Mouse (Mus musculus) adrenal gland, postnatal 4 days (tissue): ENCODE measurements around the gene Neu1. TPM values are rescaled to one million over a fixed set of nuclear protein-coding genes. Genes with fewer than 3 reads are reported as not detected.
A peak's percentile ranks its signal among the peaks of the same experiment; 100 is the strongest.
"Not testable (repeated sequence)": the region's sequence is repeated elsewhere in the genome, so short reads cannot be mapped to it uniquely, and the experiment has no call there.

ENCODE experiments used
- DNase-seq, 2 experiments: peaks; one replicate each; pipeline ENCODE4 v3.0.0; 2021 to 2022; ENCODE audit warnings: low spot score in 2 of 2, mixed read lengths in 2 of 2
- total RNA-seq, 2 experiments: library from RNA; stranded (reverse); gene quantifications; 2 replicates each; pipeline ENCODE4 v1.2.3; 2021

Neu1 gene
- total RNA-seq, 2 experiments from 2014 or later = 22.0 to 25.2 TPM

- DNase-seq = no peak
Measured at GRCm38 (mm10) chr17:34962125-34962524, 31.1 kb downstream of the Neu1 start.

GRCm38 (mm10) chr17:34962841-34963240 is 31.8 kb downstream of the Neu1 start:
- DNase-seq = no peak

DNA sequence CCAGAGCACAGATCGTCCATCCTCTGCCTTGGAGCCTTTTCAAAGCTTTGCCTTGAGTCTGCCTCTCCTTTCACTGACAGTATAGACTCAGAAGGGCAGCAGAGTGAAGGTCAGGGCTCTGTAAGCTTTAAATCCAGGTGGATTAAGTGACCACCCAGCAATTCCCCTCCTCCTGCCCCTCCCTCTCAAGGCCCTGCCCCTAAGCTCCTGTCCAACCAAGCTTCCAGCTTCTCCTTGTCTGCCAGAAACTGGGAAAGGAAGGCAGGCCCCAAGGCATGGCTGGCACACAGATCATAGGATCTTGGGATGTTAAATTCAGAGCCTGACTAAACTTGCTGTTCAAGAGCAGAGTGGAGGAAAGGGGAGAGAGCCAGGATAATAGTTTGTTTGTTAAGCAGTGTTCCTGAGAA is 33.6 kb downstream of the Neu1 start:
- no peak for DNase-seq

DNA sequence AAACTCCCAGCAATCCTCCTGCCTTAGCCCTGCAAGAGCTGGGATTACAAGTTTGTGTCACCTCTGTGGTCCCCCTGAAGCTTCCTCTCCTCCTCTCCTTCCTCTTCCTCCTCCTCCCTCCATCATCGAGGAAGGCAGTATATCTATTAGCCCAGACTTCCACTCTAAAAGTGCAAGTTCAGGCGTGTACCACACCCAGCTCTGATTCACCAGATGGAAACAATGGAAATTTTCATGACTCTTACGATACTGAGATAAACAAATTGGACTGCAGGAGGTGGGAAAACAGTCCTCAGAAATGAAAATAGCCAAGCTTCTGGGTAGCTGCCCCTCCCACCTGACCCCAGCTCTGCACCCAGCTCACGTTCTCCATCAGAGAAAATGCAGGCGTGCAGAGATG is 34.6 kb downstream of the Neu1 start:
- DNase-seq = no peak

- not testable (repeated sequence) for DNase-seq
Measured at GRCm38 (mm10) chr17:34969822-34970221, 38.8 kb downstream of the Neu1 start, which contains the start of gene Gm20481. TSS of gene Gm20481 (plus strand) at chr17:34969912.

DNA sequence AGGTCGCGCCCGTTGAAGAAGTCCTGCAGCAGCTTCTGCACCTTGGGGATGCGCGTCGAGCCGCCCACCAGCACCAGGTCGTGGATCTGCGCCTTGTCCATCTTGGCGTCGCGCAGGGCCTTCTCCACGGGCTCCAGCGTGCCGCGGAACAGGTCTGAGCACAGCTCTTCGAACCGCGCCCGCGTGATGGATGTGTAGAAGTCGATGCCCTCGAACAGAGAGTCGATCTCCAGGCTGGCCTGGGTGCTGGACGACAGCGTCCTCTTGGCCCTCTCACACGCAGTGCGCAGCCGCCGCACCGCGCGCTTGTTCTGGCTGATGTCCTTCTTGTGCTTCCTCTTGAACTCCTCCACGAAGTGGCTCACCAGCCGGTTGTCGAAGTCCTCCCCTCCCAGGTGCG is 39.8 kb downstream of the Neu1 start:
- DNase-seq = not testable (repeated sequence)

- not testable (repeated sequence) for DNase-seq
Measured at GRCm38 (mm10) chr17:34971694-34972068, 40.6 kb downstream of the Neu1 start.

GRCm38 (mm10) chr17:34972069-34972749 is 41.2 kb downstream of the Neu1 start, which contains the start of the genes Hspa1a and Hspa1l:
TSS of gene Hspa1a (minus strand) at chr17:34972156.
TSS of gene Hspa1l (plus strand) at chr17:34972703.
- DNase-seq = peak in 1 of 2 experiments; percentile 43

- no peak for DNase-seq
Measured at GRCm38 (mm10) chr17:34975581-34976492, 44.8 kb downstream of the Neu1 start.

GRCm38 (mm10) chr17:34977000-34977399 is 45.9 kb downstream of the Neu1 start:
- DNase-seq = no peak

- no peak for DNase-seq
Measured at GRCm38 (mm10) chr17:34978239-34978638, 47.2 kb downstream of the Neu1 start.

DNA sequence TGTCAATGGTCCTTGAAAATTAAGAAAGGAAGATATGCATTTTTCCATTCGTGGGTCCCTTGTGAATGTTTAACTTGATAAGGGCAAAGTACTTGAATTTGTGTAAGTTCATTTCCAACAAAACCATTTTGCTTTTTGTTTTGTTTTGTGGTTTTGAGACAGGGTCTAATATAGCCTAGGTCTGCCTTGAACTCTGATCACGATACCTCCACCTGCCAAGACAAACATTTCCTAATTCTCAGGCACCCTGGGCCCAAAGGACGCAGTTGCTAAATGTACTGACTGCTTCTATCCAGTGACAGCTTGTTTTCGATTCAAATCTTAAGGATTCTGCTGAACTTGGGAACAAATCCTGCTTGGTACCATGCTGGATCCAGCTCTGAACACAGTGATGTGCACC is 48.6 kb downstream of the Neu1 start:
- DNase-seq = no peak

DNA sequence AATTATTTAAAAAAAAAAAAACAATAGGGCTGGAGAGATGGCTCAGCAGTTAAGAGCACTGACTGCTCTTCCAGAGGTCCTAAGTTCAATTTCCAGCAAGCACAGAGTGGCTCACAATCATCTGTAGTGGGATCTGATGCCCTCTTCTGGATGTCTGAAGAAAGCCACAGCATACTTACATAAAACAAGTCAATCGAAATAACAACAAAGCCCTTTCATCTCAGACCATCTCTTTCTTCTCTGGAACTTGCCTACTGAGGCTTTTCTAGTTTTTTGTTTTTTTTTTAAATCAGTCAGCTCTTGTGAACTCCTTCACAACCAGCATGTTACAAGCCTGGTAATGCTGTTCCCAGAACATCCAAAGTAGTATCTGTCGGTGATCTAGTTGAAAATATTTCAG is 49.6 kb downstream of the Neu1 start:
- no peak for DNase-seq

DNA sequence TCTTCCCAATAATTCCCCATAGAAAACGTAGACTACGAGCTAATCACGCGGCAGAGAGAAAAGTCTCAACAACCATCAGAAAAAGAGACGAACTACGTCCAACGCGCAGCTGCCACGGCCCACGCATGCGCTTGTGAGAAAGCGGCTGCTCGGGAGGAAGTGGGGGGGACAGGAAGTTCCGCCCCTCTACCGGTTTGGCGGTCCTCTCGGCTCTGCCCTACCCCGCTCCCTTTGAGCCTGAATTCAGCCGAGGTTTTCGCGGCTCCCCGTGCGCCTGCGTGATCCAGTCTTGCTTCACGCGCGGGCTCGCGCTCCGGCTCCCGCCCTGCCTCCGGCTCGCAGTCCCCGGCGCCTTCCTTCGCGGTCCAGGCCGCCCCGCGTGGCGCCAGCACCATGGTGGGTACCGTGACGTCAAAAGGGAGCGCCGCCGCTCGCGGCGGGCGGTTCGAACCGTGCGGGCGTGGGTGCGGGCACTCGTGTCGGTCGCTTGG is 50.7 kb downstream of the Neu1 start, which contains the start of gene Lsm2:
Gene Lsm2 (plus strand): TSS at position 173 of the 491 bp plus-strand sequence.
- DNase-seq = peak; percentile 78 to 81

- DNase-seq = no peak
Measured at GRCm38 (mm10) chr17:34982328-34982727, 51.3 kb downstream of the Neu1 start.

- no peak for DNase-seq
Measured at GRCm38 (mm10) chr17:34984218-34984617, 53.2 kb downstream of the Neu1 start.

Other genes with a start within 250 kb of the Neu1 start
- gene C4b, start 187.4 kb upstream of the Neu1 start, total RNA-seq = 100 to 1,000 TPM; 105 to 151 TPM
- 1,000 to 10,000 TPM; 3,967 to 4,457 TPM for gene Cyp21a1, start 126.7 kb upstream of the Neu1 start, total RNA-seq
- gene Stk19, start 94.3 kb upstream of the Neu1 start, total RNA-seq = 10 to 100 TPM; 49.1 to 49.5 TPM
- gene Dxo, start 94.2 kb upstream of the Neu1 start, total RNA-seq = 10 to 100 TPM; 72.5 to 73.2 TPM
- gene Skiv2l, start 81.0 kb upstream of the Neu1 start, total RNA-seq = 10 to 100 TPM; 70.9 to 80.2 TPM
- 10 to 100 TPM; 58.2 to 60.6 TPM for gene Nelfe, start 80.9 kb upstream of the Neu1 start, total RNA-seq
- 100 to 1,000 TPM in 1 of 2 experiments, 10 to 100 TPM in 1; 18.7 to 137 TPM for gene Cfb, start 68.7 kb upstream of the Neu1 start, total RNA-seq
- 10 to 100 TPM; 23.6 to 26.2 TPM for gene Zbtb12, start 51.8 kb upstream of the Neu1 start, total RNA-seq
- gene Gm20547, start 49.2 kb upstream of the Neu1 start, total RNA-seq = not detected
- gene C2, start 33.0 kb upstream of the Neu1 start, total RNA-seq = 10 to 100 TPM; 39.5 to 50.3 TPM
- gene Ehmt2, start 32.8 kb upstream of the Neu1 start, total RNA-seq = 100 to 1,000 TPM; 214 to 215 TPM
- gene Slc44a4, start 16.8 kb upstream of the Neu1 start, total RNA-seq = 1 to 10 TPM in 1 of 2 experiments, under 1 TPM in 1; 0.93 to 3.8 TPM
- 10 to 100 TPM; 26.9 to 33.2 TPM for gene Hspa1b, start 28.0 kb downstream of the Neu1 start, total RNA-seq
- not detected for gene Gm20481, start 38.7 kb downstream of the Neu1 start, total RNA-seq
- 10 to 100 TPM; 12.6 to 14.5 TPM for gene Hspa1a, start 40.9 kb downstream of the Neu1 start, total RNA-seq
- gene Hspa1l, start 41.5 kb downstream of the Neu1 start, total RNA-seq = 1 to 10 TPM in 1 of 2 experiments, under 1 TPM in 1; 0.39 to 1.3 TPM
- gene Lsm2, start 50.6 kb downstream of the Neu1 start, total RNA-seq = 10 to 100 TPM; 50.5 to 54.8 TPM
- gene Vars, start 69.7 kb downstream of the Neu1 start, total RNA-seq = 10 to 100 TPM; 77.9 to 89.1 TPM
- 1 to 10 TPM; 1.2 to 1.5 TPM for gene Vwa7, start 85.3 kb downstream of the Neu1 start, total RNA-seq
- gene Sapcd1, start 96.8 kb downstream of the Neu1 start, total RNA-seq = 1 to 10 TPM; 3.8 to 4.1 TPM
- gene Msh5, start 115.5 kb downstream of the Neu1 start, total RNA-seq = 10 to 100 TPM in 1 of 2 experiments, 1 to 10 TPM in 1; 8.2 to 11.0 TPM
- 100 to 1,000 TPM; 137 to 146 TPM for gene Clic1, start 118.7 kb downstream of the Neu1 start, total RNA-seq
- 10 to 100 TPM; 55.1 to 67.4 TPM for gene Ddah2, start 127.8 kb downstream of the Neu1 start, total RNA-seq
- gene Ly6g6c, start 134.1 kb downstream of the Neu1 start, total RNA-seq = under 1 TPM; 0.31 to 0.34 TPM
- gene Mpig6b, start 134.9 kb downstream of the Neu1 start, total RNA-seq = under 1 TPM; 0.22 to 0.90 TPM
- not detected for gene Ly6g6e, start 145.6 kb downstream of the Neu1 start, total RNA-seq
- gene Ly6g6d, start 146.8 kb downstream of the Neu1 start, total RNA-seq = 1 to 10 TPM; 2.0 to 2.4 TPM
- not detected for gene Ly6g6f, start 154.4 kb downstream of the Neu1 start, total RNA-seq
- gene Abhd16a, start 158.0 kb downstream of the Neu1 start, total RNA-seq = 10 to 100 TPM; 92.8 to 96.8 TPM
- not detected for gene Ly6g5c, start 177.0 kb downstream of the Neu1 start, total RNA-seq
- 1 to 10 TPM in 1 of 2 experiments, under 1 TPM in 1; 0.62 to 1.4 TPM for gene Ly6g5b, start 184.2 kb downstream of the Neu1 start, total RNA-seq
- 10 to 100 TPM; 14.7 TPM for gene Gpank1, start 190.2 kb downstream of the Neu1 start, total RNA-seq
- gene Csnk2b, start 190.8 kb downstream of the Neu1 start, total RNA-seq = 100 to 1,000 TPM; 199 to 211 TPM
- gene D17H6S53E, start 195.1 kb downstream of the Neu1 start, total RNA-seq = 10 to 100 TPM; 29.0 to 30.9 TPM
- gene Apom, start 200.8 kb downstream of the Neu1 start, total RNA-seq = 10 to 100 TPM in 1 of 2 experiments, 1 to 10 TPM in 1; 6.9 to 54.4 TPM
- gene Bag6, start 203.9 kb downstream of the Neu1 start, total RNA-seq = 100 to 1,000 TPM; 425 to 435 TPM
- gene Prrc2a, start 233.6 kb downstream of the Neu1 start, total RNA-seq = 100 to 1,000 TPM; 264 to 295 TPM
- 10 to 100 TPM in 1 of 2 experiments, 1 to 10 TPM in 1; 9.8 to 10.6 TPM for gene Aif1, start 244.8 kb downstream of the Neu1 start, total RNA-seq